Mouse (Mus musculus) bone marrow macrophage, adult 2 months (primary cell): ENCODE measurements around the gene Usp21.
A peak's percentile ranks its signal among the peaks of the same experiment; 100 is the strongest.

Source experiments
- CTCF ChIP-seq: IDR thresholded peaks from 2 replicates; pipeline ENCODE4 v1.5.1; 2012; ENCODE audit warnings: low read depth, mild to moderate bottlenecking, low read length, moderate library complexity
- POLR2A ChIP-seq: IDR thresholded peaks from 2 replicates; pipeline ENCODE4 v1.6.1; 2012; ENCODE audit warnings: mild to moderate bottlenecking, low read depth, low read length, borderline replicate concordance

GRCm38 (mm10) chr1:171247453-171247841 is 40.3 kb downstream of the Usp21 start:
- no peak for TF ChIP-seq CTCF
- TF ChIP-seq POLR2A: 0 out of 2 replicates have a peak, but pooled peaks have one; percentile 8
